Mouse (Mus musculus) intestine, postnatal 0 days (tissue): ENCODE measurements around the gene Vmn2r17. TPM values are rescaled to one million over a fixed set of nuclear protein-coding genes. Genes with fewer than 3 reads are reported as not detected.

Source experiments
- ATAC-seq: fragments of 200-750 bp; cut with Nextera tagmentation; 2 replicates; pipeline ENCODE4 v1.8.0; 2017; ENCODE audit warnings: mild to moderate bottlenecking, moderate TSS enrichment, moderate library complexity
- H3K27ac ChIP-seq: fragments of 300-500 bp; sonication (generic); 2 replicates; pipeline ENCODE4 v1.5.1; 2014; ENCODE audit warnings: mild to moderate bottlenecking, low read depth, low read length, moderate library complexity
- H3K27me3 ChIP-seq: fragments of 300-500 bp; sonication (generic); replicated peaks from 2 replicates; pipeline ENCODE4 v1.6.1; 2014; ENCODE audit warnings: low read length, mixed read lengths; ENCODE audit not compliant: control insufficient read depth, insufficient read depth
- H3K36me3 ChIP-seq: fragments of 300-500 bp; sonication (generic); 2 replicates; pipeline ENCODE4 v1.6.1; 2014; ENCODE audit warnings: mild to moderate bottlenecking, moderate library complexity; ENCODE audit not compliant: control insufficient read depth, insufficient read depth
- H3K4me1 ChIP-seq: fragments of 300-500 bp; sonication (generic); replicated peaks from 2 replicates; pipeline ENCODE4 v1.6.1; 2014; ENCODE audit warnings: antibody characterized with exemption, low read length, mixed read lengths; ENCODE audit not compliant: control insufficient read depth, insufficient read depth
- H3K4me2 ChIP-seq: fragments of 300-500 bp; sonication (generic); replicated peaks from 2 replicates; pipeline ENCODE4 v1.6.1; 2014; ENCODE audit warnings: low read depth, mild to moderate bottlenecking, moderate library complexity
- H3K4me3 ChIP-seq: fragments of 300-500 bp; sonication (generic); 2 replicates; pipeline ENCODE4 v1.5.1; 2014; ENCODE audit warnings: low read depth, low read length
- H3K9ac ChIP-seq: fragments of 300-500 bp; sonication (generic); 2 replicates; pipeline ENCODE4 v1.6.1; 2014; ENCODE audit warnings: mild to moderate bottlenecking, low read depth, low read length
- H3K9me3 ChIP-seq: fragments of 300-500 bp; sonication (generic); 2 replicates; pipeline ENCODE4 v1.6.1; 2016; ENCODE audit warnings: mixed run types; ENCODE audit not compliant: control insufficient read depth
- CTCF ChIP-seq: sonication (generic); IDR thresholded peaks from 2 replicates; pipeline ENCODE4 v1.5.1; 2016; ENCODE audit warnings: low read depth, mild to moderate bottlenecking, control low read depth, antibody characterized with exemption, moderate library complexity
- WGBS: fragments of 180-500 bp; shearing (Covaris S2); extraction: QIAGEN DNeasy Blood & Tissue Kit; methylation state at CpG from one replicate; pipeline ENCODE4 v1.1.7; 2014; 5-methylcytosine and 5-hydroxymethylcytosine counted together
- polyA plus RNA-seq: library from polyadenylated mRNA; unstranded; fragments of >200 nt; fragmentation: Nextera tagmentation; extraction: Ambion mirVana; gene quantifications from 2 replicates; pipeline ENCODE4 v1.2.1, GENCODE M21; 2015

Vmn2r17 gene
- polyA plus RNA-seq: not detected in 2 replicates

GRCm38 (mm10) chr5:109419388-109419787, at the start of gene Vmn2r17:
Gene Vmn2r17, plus strand, starts transcription at chr5:109419688.
- Histone ChIP-seq H3K4me3 (no peak within 1 kb of the TSS), H3K9me3 (no peaks in the 10 kb centered on the region), H3K4me1 (no peaks in the 10 kb centered on the region), H3K27me3 (no peaks in the 10 kb centered on the region), H3K4me2 (no peak within 1 kb of the TSS), H3K36me3 (no peaks in the 10 kb centered on the region), H3K9ac (no peak within 1 kb of the TSS), H3K27ac (no peak within 1 kb of the TSS)
- 54% methylated on average over 2 of the region's 2 CpGs for WGBS
- no peak for ATAC-seq
- TF ChIP-seq CTCF: no peak

GRCm38 (mm10) chr5:109466576-109467506, 47.4 kb downstream of the Vmn2r17 start:
- WGBS: 28% methylated on average over 19 of the region's 21 CpGs
- Histone ChIP-seq H3K36me3 (no peaks in the 10 kb centered on the region), H3K9me3 (no peaks in the 10 kb centered on the region), H3K9ac (no peak overlapping the region), H3K27me3 (no peaks in the 10 kb centered on the region), H3K27ac (no peak overlapping the region), H3K4me3 (peak overlapping the region; percentile 18), H3K4me1 (no peaks in the 10 kb centered on the region), H3K4me2 (peak overlapping the region; percentile 44)
- TF ChIP-seq CTCF: no peak
- ATAC-seq: peak; percentile 64; the same call in 1 of the 2 replicates

DNA sequence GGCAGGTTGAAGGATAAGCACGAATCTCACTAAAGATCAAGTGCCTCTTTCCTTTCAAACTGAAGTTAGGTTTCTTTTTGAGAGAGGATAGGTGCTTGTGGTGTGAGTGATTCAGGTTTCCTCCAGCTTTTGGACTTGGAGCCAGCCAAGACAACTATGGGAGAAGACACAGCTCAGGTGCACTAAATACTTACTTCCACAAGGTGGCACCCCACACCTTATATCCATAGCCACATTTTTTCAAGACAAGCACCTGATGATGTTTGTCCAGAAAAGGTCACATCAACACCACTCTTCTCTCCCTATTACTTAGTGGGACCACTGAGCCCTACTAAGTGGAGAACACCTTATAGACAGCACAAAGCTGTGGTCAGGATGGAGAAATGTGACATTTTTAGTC, 87.2 kb downstream of the Vmn2r17 start:
- no peak overlapping the region for H3K4me3 ChIP-seq
- no peak overlapping the region for H3K9ac ChIP-seq
- H3K36me3 ChIP-seq: no peaks in the 10 kb centered on the region
- no peaks in the 10 kb centered on the region for H3K4me1 ChIP-seq
- peak; percentile 68 for TF ChIP-seq CTCF
- 2% methylated on average over 1 of the region's 1 CpGs for WGBS
- no peaks in the 10 kb centered on the region for H3K9me3 ChIP-seq
- H3K27ac ChIP-seq: no peak overlapping the region
- H3K4me2 ChIP-seq: no peak overlapping the region
- no peak for ATAC-seq
- H3K27me3 ChIP-seq: no peaks in the 10 kb centered on the region

Other genes starting within 250 kb of the Vmn2r17 start
- gene Vmn2r13, start 227.5 kb upstream of the Vmn2r17 start, polyA plus RNA-seq: not detected in 2 replicates
- gene Vmn2r14, start 195.0 kb upstream of the Vmn2r17 start, polyA plus RNA-seq: not detected in 2 replicates
- gene Vmn2r15, start 122.0 kb upstream of the Vmn2r17 start, polyA plus RNA-seq: not detected in 2 replicates
- gene Vmn2r16, start 89.5 kb upstream of the Vmn2r17 start, polyA plus RNA-seq: not detected in 2 replicates
- gene Crlf2, start 139.3 kb downstream of the Vmn2r17 start, polyA plus RNA-seq: 12.0 and 13.1 TPM in 2 replicates